Mouse (Mus musculus) hindbrain, embryonic 15.5 days (tissue): ENCODE data around the gene Denr. TPM values are rescaled to one million over a fixed set of nuclear protein-coding genes. Genes with fewer than 3 reads are reported as not detected.
A peak's percentile ranks its signal among the peaks of the same experiment; 100 is the strongest.

Experiments
- ATAC-seq: fragments of 200-750 bp; cut with Nextera tagmentation; 2 replicates; pipeline ENCODE4 v1.8.0; 2017; ENCODE audit warnings: low read depth, moderate number of reproducible peaks, moderate TSS enrichment; ENCODE audit not compliant: low FRiP score
- H3K27ac ChIP-seq: fragments of 300-500 bp; sonication (generic); replicated peaks from 2 replicates; pipeline ENCODE4 v1.5.1; 2015; ENCODE audit warnings: mild to moderate bottlenecking, inconsistent platforms
- H3K27me3 ChIP-seq: fragments of 300-500 bp; sonication (generic); 2 replicates; pipeline ENCODE4 v1.6.1; 2015; ENCODE audit warnings: control low read depth, inconsistent platforms
- H3K36me3 ChIP-seq: fragments of 300-500 bp; sonication (generic); 2 replicates; pipeline ENCODE4 v1.6.1; 2015; ENCODE audit warnings: control low read depth, inconsistent platforms
- H3K4me1 ChIP-seq: fragments of 300-500 bp; sonication (generic); replicated peaks from 2 replicates; pipeline ENCODE4 v1.6.1; 2015; ENCODE audit warnings: control low read depth, inconsistent platforms
- H3K4me2 ChIP-seq: fragments of 300-500 bp; sonication (generic); 2 replicates; pipeline ENCODE4 v1.6.1; 2015; ENCODE audit warnings: moderate library complexity, mild to moderate bottlenecking, inconsistent platforms
- H3K4me3 ChIP-seq: fragments of 300-500 bp; sonication (generic); 2 replicates; pipeline ENCODE4 v1.5.1; 2015; ENCODE audit warnings: mild to moderate bottlenecking, inconsistent platforms
- H3K9ac ChIP-seq: fragments of 300-500 bp; sonication (generic); 2 replicates; pipeline ENCODE4 v1.6.1; 2015; ENCODE audit warnings: inconsistent platforms
- H3K9me3 ChIP-seq: fragments of 300-500 bp; sonication (generic); 2 replicates; pipeline ENCODE4 v1.6.1; 2016; ENCODE audit warnings: control low read depth, inconsistent platforms
- WGBS: fragments of 180-500 bp; shearing (Covaris S2); methylation state at CpG from one replicate; pipeline ENCODE4 v1.1.7; 2015; 5-methylcytosine and 5-hydroxymethylcytosine counted together
- polyA plus RNA-seq: library from polyadenylated mRNA; unstranded; fragments of >200 nt; fragmentation: Nextera tagmentation; extraction: Ambion mirVana; gene quantifications from 2 replicates; pipeline ENCODE4 v1.2.1, GENCODE M21; 2015

Gene Denr
- polyA plus RNA-seq, 1 experiment from 2014 or later = 118 TPM

DNA sequence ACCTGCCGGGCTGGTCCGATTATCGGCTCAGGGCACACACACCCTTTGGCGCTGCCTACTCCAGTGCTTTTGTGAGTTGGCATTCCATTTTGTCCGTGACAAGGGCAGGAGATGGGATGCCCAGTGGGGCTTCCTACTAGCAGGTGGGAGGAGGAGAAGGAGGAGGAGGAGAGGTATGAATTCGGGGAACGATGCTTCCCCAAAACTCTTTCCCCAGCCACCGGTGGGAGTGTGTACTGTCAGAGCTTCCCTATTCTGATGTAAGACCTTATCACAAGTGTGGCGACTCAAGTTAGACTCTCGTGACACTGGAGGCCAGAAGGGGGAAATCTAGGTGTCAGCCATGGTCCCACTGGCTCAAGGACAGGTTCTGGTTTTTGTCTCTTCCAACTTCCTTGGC lies 22.6 kb upstream of the Denr start:
- no peak overlapping the region for H3K27ac ChIP-seq
- H3K4me3 ChIP-seq = no peak overlapping the region
- H3K9me3 ChIP-seq = no peaks in the 10 kb centered on the region
- no peak for ATAC-seq
- H3K4me1 ChIP-seq = no peaks in the 10 kb centered on the region
- H3K9ac ChIP-seq = no peak overlapping the region
- 79% methylated on average over 10 of the region's 10 CpGs for WGBS
- H3K4me2 ChIP-seq = no peak overlapping the region
- no peaks in the 10 kb centered on the region for H3K27me3 ChIP-seq
- no peaks in the 10 kb centered on the region for H3K36me3 ChIP-seq

DNA sequence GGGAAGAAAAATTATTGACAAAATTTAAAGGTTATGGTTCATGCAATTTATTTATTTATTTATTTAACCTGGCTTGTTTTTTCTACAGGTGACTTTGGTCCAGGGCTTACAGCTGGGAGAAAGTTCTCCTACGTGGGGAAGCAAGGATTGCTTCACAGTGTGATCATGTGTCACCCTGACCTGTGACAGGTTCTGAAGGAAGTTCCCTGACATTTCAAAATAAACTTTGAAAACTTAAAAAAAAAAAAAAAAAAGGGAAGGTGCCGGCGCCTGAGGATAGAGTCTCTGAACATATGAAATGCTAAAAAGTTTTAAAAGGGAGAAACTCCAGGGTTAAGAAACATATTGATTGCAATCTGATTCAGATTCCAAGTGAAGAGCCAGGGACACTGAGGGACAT lies 20.6 kb upstream of the Denr start:
- Histone ChIP-seq H3K36me3 (no peaks in the 10 kb centered on the region), H3K4me3 (no peak overlapping the region), H3K27ac (no peak overlapping the region), H3K27me3 (no peaks in the 10 kb centered on the region), H3K9ac (no peak overlapping the region), H3K9me3 (no peaks in the 10 kb centered on the region), H3K4me1 (no peaks in the 10 kb centered on the region), H3K4me2 (no peak overlapping the region)
- no peak for ATAC-seq
- 84% methylated on average over 3 of the region's 3 CpGs for WGBS

DNA sequence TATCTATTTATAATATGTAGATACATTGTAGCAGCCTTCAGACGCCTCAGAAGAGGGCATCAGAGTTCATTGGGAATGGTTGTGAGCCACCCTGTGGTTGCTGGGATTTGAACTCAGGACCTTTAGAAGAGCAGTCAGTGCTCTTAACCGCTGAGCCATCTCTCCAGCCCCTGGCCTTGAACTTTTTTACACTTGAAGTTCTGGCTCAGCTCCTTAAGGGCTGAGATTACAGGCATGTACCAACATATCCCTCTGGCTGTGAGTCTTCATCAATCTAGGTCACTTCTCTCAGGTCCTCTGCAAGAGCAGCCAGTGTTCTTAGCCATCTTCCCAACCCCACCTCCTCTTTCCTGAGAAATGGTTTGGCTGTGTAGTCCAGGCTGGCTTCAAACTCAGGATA lies 16.7 kb upstream of the Denr start:
- Histone ChIP-seq H3K9me3 (no peaks in the 10 kb centered on the region), H3K4me3 (no peak overlapping the region), H3K4me1 (no peaks in the 10 kb centered on the region), H3K9ac (no peak overlapping the region), H3K4me2 (no peak overlapping the region), H3K27me3 (no peaks in the 10 kb centered on the region), H3K27ac (no peak overlapping the region), H3K36me3 (no peaks in the 10 kb centered on the region)
- no peak for ATAC-seq
- 76% methylated on average over 2 of the region's 2 CpGs for WGBS

DNA sequence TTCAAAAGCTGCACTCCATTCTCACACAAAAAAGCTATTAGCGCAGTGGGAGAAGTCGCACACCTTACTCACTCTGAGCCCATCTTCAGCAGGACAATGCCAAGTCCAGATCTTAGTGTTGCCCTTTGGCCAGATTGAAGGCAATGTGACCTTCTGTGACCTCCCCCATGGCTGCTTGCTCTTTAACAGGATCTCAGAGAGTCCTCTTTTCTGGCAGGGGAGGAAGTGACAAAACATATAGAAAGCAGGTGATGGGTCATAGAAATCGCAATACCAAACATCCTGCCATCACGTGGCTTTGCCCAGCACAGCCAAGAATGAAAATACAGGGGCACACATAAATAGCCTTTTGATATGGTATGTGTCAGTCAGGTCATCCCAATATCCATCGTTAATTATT lies 16.0 kb upstream of the Denr start:
- no peaks in the 10 kb centered on the region for H3K27me3 ChIP-seq
- H3K9ac ChIP-seq = no peak overlapping the region
- no peak overlapping the region for H3K4me2 ChIP-seq
- no peaks in the 10 kb centered on the region for H3K4me1 ChIP-seq
- H3K27ac ChIP-seq = no peak overlapping the region
- WGBS = 76% methylated on average over 5 of the region's 5 CpGs
- ATAC-seq = no peak
- H3K4me3 ChIP-seq = no peak overlapping the region
- no peaks in the 10 kb centered on the region for H3K36me3 ChIP-seq
- H3K9me3 ChIP-seq = no peaks in the 10 kb centered on the region

- no peak overlapping the region for H3K9ac ChIP-seq
- WGBS = 34% methylated on average over 6 of the region's 6 CpGs
- no peak for ATAC-seq
- no peaks in the 10 kb centered on the region for H3K9me3 ChIP-seq
- no peaks in the 10 kb centered on the region for H3K36me3 ChIP-seq
- no peak overlapping the region for H3K4me3 ChIP-seq
- H3K4me1 ChIP-seq = no peaks in the 10 kb centered on the region
- H3K4me2 ChIP-seq = no peak overlapping the region
- H3K27me3 ChIP-seq = no peaks in the 10 kb centered on the region
- H3K27ac ChIP-seq = no peak overlapping the region
These were observed 15.3 kb upstream of the Denr start for GRCm38 (mm10) chr5:123891669-123892068.

DNA sequence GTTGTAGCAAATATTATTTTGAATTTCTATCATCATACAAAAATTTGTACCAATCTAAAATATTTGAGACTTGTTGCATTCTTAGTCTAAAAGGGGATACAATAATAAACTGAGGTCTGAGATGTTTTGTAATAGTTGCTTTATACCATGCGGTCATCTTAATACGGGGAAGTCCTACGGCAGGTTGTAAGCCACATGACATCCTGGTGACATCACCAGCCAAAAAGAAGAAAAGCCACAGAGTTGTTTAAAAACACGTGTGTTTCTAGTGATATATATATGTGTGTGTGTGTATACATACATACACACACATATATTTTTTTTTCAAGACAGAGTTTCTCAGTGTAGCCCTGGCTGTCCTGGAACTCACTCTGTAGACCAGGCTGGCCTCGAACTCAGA lies 13.5 kb upstream of the Denr start:
- H3K4me1 ChIP-seq = no peaks in the 10 kb centered on the region
- H3K36me3 ChIP-seq = no peaks in the 10 kb centered on the region
- H3K4me2 ChIP-seq = no peak overlapping the region
- no peak overlapping the region for H3K27ac ChIP-seq
- H3K27me3 ChIP-seq = no peaks in the 10 kb centered on the region
- H3K9me3 ChIP-seq = no peaks in the 10 kb centered on the region
- no peak overlapping the region for H3K4me3 ChIP-seq
- no peak overlapping the region for H3K9ac ChIP-seq
- no peak for ATAC-seq
- 90% methylated on average over 5 of the region's 5 CpGs for WGBS

GRCm38 (mm10) chr5:123896395-123896794 lies 10.6 kb upstream of the Denr start:
- no peak for ATAC-seq
- Histone ChIP-seq H3K36me3 (no peaks in the 10 kb centered on the region), H3K9ac (no peak overlapping the region), H3K9me3 (no peaks in the 10 kb centered on the region), H3K27ac (no peak overlapping the region), H3K4me2 (no peak overlapping the region), H3K4me3 (no peak overlapping the region), H3K4me1 (no peaks in the 10 kb centered on the region), H3K27me3 (no peaks in the 10 kb centered on the region)
- 85% methylated on average over 11 of the region's 11 CpGs for WGBS

DNA sequence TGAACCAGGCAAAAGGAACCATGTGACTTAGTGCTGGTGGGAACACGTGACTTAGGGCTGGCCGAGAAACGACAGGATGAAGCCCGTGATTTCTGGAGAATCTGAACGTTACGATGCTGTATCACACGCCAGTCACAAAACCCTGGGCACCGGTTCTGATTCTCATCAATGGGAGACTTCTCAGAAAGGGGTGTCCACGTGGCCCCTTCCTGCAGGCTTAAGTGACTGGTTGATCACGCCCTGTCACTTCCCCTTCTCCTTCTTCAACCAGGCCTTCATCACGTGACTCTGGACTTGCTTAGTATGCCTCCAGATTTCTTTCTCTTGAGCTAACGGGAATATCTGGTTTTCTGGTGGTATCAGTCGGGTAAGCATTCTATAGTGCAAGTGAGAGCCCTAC lies 9.6 kb upstream of the Denr start:
- Histone ChIP-seq H3K9ac (no peak overlapping the region), H3K4me1 (no peaks in the 10 kb centered on the region), H3K36me3 (no peaks in the 10 kb centered on the region), H3K4me3 (no peak overlapping the region), H3K9me3 (no peaks in the 10 kb centered on the region), H3K27me3 (no peaks in the 10 kb centered on the region), H3K4me2 (no peak overlapping the region), H3K27ac (no peak overlapping the region)
- WGBS = 88% methylated on average over 13 of the region's 13 CpGs
- ATAC-seq = no peak

- Histone ChIP-seq H3K27me3 (no peaks in the 10 kb centered on the region), H3K36me3 (peaks cover 6% of the 10 kb centered on the region), H3K27ac (no peak overlapping the region), H3K4me3 (no peak overlapping the region), H3K9me3 (no peaks in the 10 kb centered on the region), H3K4me2 (no peak overlapping the region), H3K4me1 (peaks cover 17% of the 10 kb centered on the region), H3K9ac (no peak overlapping the region)
- no peak for ATAC-seq
- WGBS = 71% methylated on average over 11 of the region's 11 CpGs
These were observed 2.8 kb upstream of the Denr start for GRCm38 (mm10) chr5:123904059-123904672.

- WGBS = 73% methylated on average over 17 of the region's 17 CpGs
- Histone ChIP-seq H3K36me3 (peaks cover 20% of the 10 kb centered on the region), H3K27me3 (no peaks in the 10 kb centered on the region), H3K9ac (peak overlapping the region; percentile 34; the same call in 1 of the 2 replicates), H3K27ac (peak overlapping the region; percentile 54; the same call in 1 of the 2 replicates), H3K9me3 (no peaks in the 10 kb centered on the region), H3K4me2 (peak overlapping the region; percentile 55), H3K4me1 (peaks cover 19% of the 10 kb centered on the region), H3K4me3 (peak overlapping the region; percentile 83)
- no peak for ATAC-seq
These were observed 614 bp upstream of the Denr start for GRCm38 (mm10) chr5:123906146-123906975.

- Histone ChIP-seq H3K4me2 (peak overlapping the region; percentile 71), H3K9me3 (no peaks in the 10 kb centered on the region), H3K4me1 (peaks cover 22% of the 10 kb centered on the region), H3K4me3 (peak overlapping the region; percentile 83), H3K27me3 (no peaks in the 10 kb centered on the region), H3K27ac (peak overlapping the region; percentile 88), H3K9ac (peak overlapping the region; percentile 95), H3K36me3 (peaks cover 29% of the 10 kb centered on the region)
- no peak for ATAC-seq
- WGBS = 5% methylated on average over 10 of the region's 10 CpGs
These were observed 629 bp downstream of the Denr start for GRCm38 (mm10) chr5:123907631-123907977.

DNA sequence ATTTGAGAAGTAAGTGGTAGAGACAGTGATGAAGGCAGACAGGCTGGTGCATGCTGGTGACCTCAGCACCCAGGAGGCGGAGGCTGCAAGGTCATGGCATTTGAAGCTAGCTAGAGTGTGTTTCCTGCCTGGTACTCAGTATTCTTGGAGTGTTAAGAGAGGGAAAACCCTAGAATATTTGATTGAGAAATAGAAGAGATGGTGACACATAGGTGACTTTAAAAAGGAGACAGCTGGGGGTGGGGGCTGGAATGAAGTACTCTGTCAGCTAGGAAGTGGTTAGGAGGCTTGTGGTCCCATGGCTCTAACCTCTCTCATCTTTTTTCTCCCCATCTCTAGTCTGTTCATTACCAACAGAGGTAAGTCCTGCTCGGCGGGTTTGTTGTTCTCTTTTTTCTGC lies 7.9 kb downstream of the Denr start:
- Histone ChIP-seq H3K4me3 (no peak overlapping the region), H3K9me3 (no peaks in the 10 kb centered on the region), H3K9ac (no peak overlapping the region), H3K27ac (no peak overlapping the region), H3K27me3 (no peaks in the 10 kb centered on the region), H3K4me1 (0 out of 2 replicates have a peak, but pooled peaks cover 3% of the 10 kb centered on the region), H3K36me3 (peaks cover 62% of the 10 kb centered on the region), H3K4me2 (no peak overlapping the region)
- no peak for ATAC-seq
- WGBS = 92% methylated on average over 3 of the region's 3 CpGs
